Mouse (Mus musculus) testis, adult 2 months (tissue): ENCODE measurements around the gene Atp1a3.

Source experiments
- CTCF ChIP-seq: fragments of 200-500 bp; IDR thresholded peaks from 2 replicates; pipeline ENCODE4 v1.5.1; 2012; ENCODE audit warnings: low read depth, mild to moderate bottlenecking, inconsistent platforms, low read length, moderate library complexity; ENCODE audit not compliant: control insufficient read depth, insufficient read depth, insufficient replicate concordance
- POLR2A ChIP-seq: fragments of 200-500 bp; IDR thresholded peaks from 2 replicates; pipeline ENCODE4 v1.6.1; 2012; ENCODE audit warnings: low read depth, mild to moderate bottlenecking, inconsistent platforms, low read length, moderate library complexity; ENCODE audit not compliant: control insufficient read depth

DNA sequence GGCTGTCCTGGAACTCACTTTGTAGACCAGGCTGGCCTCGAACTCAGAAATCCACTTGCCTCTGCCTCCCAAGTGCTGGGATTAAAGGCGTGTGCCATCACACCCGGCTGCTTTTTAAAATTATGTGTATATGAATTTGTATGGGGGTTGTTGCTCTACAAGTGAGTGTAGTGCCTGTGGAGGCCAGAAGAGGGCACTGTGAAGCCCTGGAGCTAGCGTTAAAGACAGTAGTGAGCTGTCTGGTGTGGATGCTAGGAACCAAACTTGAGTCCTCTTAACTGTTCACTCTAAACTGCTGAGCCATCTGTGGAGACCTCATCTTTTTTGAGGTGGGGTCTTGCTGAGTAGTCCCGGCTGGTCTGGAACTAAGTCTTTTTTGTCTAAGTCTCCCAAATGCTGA is 20.0 kb downstream of the Atp1a3 start:
- TF ChIP-seq CTCF (peak; percentile 50; the same call in 1 of the 2 replicates), POLR2A (no peak)
